Mouse (Mus musculus): ENCODE data around the gene Cblb. TPM values are rescaled to one million over a fixed set of nuclear protein-coding genes. Genes with fewer than 3 reads are reported as not detected.

The Cblb gene
- polyA plus RNA-seq, 1 experiment from 2014 or later: 10.6 TPM

GRCm38 (mm10) chr16:52194040-52194439 is 163.0 kb downstream of the Cblb start:
- whole genome bisulfite sequencing: 93% methylated on average over 5 of the region's 5 CpGs
- 0 out of 2 replicates have a peak, but pooled peaks cover 2% of the 10 kb centered on the region for H3K36me3 ChIP-seq (ENCODE audit: control insufficient read depth, insufficient read depth, low read length)
- ATAC-seq (replicated peaks; ENCODE audit: low FRiP score): no peak

GRCm38 (mm10) chr16:52194866-52195265 is 163.8 kb downstream of the Cblb start:
- Histone ChIP-seq H3K4me3 (ENCODE audit: low read depth, low read length) (no peak overlapping the region), H3K36me3 (ENCODE audit: control insufficient read depth, insufficient read depth, low read length) (0 out of 2 replicates have a peak, but pooled peaks cover 2% of the 10 kb centered on the region), H3K9ac (ENCODE audit: low read depth, low read length) (no peak overlapping the region), H3K27me3 (replicated peaks; ENCODE audit: control insufficient read depth, insufficient read depth, low read length) (no peaks in the 10 kb centered on the region), H3K9me3 (ENCODE audit: control insufficient read depth, low read length) (no peaks in the 10 kb centered on the region), H3K27ac (ENCODE audit: low read depth, low read length) (no peak overlapping the region), H3K4me2 (no peak overlapping the region), H3K4me1 (replicated peaks; ENCODE audit: control insufficient read depth, insufficient read depth, low read length) (no peaks in the 10 kb centered on the region)
- no peak for ATAC-seq (replicated peaks; ENCODE audit: low FRiP score)
- no peak for DNase-seq (ENCODE audit: low spot score)
- 91% methylated on average over 3 of the region's 3 CpGs for WGBS

More at GRCm38 (mm10) chr16:52194040-52194439, 163.0 kb downstream of the Cblb start:
- no peaks in the 10 kb centered on the region for H3K4me1 ChIP-seq (replicated peaks; ENCODE audit: control insufficient read depth, insufficient read depth, low read length)
- no peaks in the 10 kb centered on the region for H3K9me3 ChIP-seq (ENCODE audit: control insufficient read depth, low read length)
- H3K9ac ChIP-seq (ENCODE audit: low read depth, low read length): no peak overlapping the region
- no peak overlapping the region for H3K4me2 ChIP-seq
- DNase-seq (ENCODE audit: low spot score): no peak
- no peak overlapping the region for H3K4me3 ChIP-seq (ENCODE audit: low read depth, low read length)
- no peak overlapping the region for H3K27ac ChIP-seq (ENCODE audit: low read depth, low read length)
- H3K27me3 ChIP-seq (replicated peaks; ENCODE audit: control insufficient read depth, insufficient read depth, low read length): no peaks in the 10 kb centered on the region

- no peak overlapping the region for H3K9ac ChIP-seq (ENCODE audit: low read depth, low read length)
- no peaks in the 10 kb centered on the region for H3K9me3 ChIP-seq (ENCODE audit: control insufficient read depth, low read length)
- no peaks in the 10 kb centered on the region for H3K4me1 ChIP-seq (replicated peaks; ENCODE audit: control insufficient read depth, insufficient read depth, low read length)
- no peak overlapping the region for H3K27ac ChIP-seq (ENCODE audit: low read depth, low read length)
- DNase-seq (ENCODE audit: low spot score) (no peak), ATAC-seq (replicated peaks; ENCODE audit: low FRiP score) (no peak)
- no peak overlapping the region for H3K4me2 ChIP-seq
- no peak overlapping the region for H3K4me3 ChIP-seq (ENCODE audit: low read depth, low read length)
- peaks cover 4% of the 10 kb centered on the region; the same call in 1 of the 2 replicates for H3K36me3 ChIP-seq (ENCODE audit: control insufficient read depth, insufficient read depth, low read length)
- no peaks in the 10 kb centered on the region for H3K27me3 ChIP-seq (replicated peaks; ENCODE audit: control insufficient read depth, insufficient read depth, low read length)
- WGBS: 86% methylated on average over 7 of the region's 7 CpGs
Measured at GRCm38 (mm10) chr16:52200107-52200506, 169.1 kb downstream of the Cblb start.

- 91% methylated on average over 8 of the region's 8 CpGs for WGBS
- DNase-seq (ENCODE audit: low spot score): no peak
- ATAC-seq (replicated peaks; ENCODE audit: low FRiP score): no peak
- Histone ChIP-seq H3K9ac (ENCODE audit: low read depth, low read length) (no peak overlapping the region), H3K27me3 (replicated peaks; ENCODE audit: control insufficient read depth, insufficient read depth, low read length) (no peaks in the 10 kb centered on the region), H3K4me2 (no peak overlapping the region), H3K4me1 (replicated peaks; ENCODE audit: control insufficient read depth, insufficient read depth, low read length) (no peaks in the 10 kb centered on the region), H3K27ac (ENCODE audit: low read depth, low read length) (no peak overlapping the region), H3K36me3 (ENCODE audit: control insufficient read depth, insufficient read depth, low read length) (no peaks in the 10 kb centered on the region), H3K9me3 (ENCODE audit: control insufficient read depth, low read length) (no peaks in the 10 kb centered on the region), H3K4me3 (ENCODE audit: low read depth, low read length) (no peak overlapping the region)
Measured at GRCm38 (mm10) chr16:52210844-52211606, 180.0 kb downstream of the Cblb start.

- no peak overlapping the region for H3K4me2 ChIP-seq
- ATAC-seq (replicated peaks; ENCODE audit: low FRiP score): no peak
- H3K9ac ChIP-seq (ENCODE audit: low read depth, low read length): no peak overlapping the region
- no peaks in the 10 kb centered on the region for H3K27me3 ChIP-seq (replicated peaks; ENCODE audit: control insufficient read depth, insufficient read depth, low read length)
- no peak for DNase-seq (ENCODE audit: low spot score)
- no peak overlapping the region for H3K27ac ChIP-seq (ENCODE audit: low read depth, low read length)
- H3K4me1 ChIP-seq (replicated peaks; ENCODE audit: control insufficient read depth, insufficient read depth, low read length): no peaks in the 10 kb centered on the region
- no peaks in the 10 kb centered on the region for H3K9me3 ChIP-seq (ENCODE audit: control insufficient read depth, low read length)
- 22% methylated on average over 2 of the region's 2 CpGs for WGBS
- H3K4me3 ChIP-seq (ENCODE audit: low read depth, low read length): no peak overlapping the region
- no peaks in the 10 kb centered on the region for H3K36me3 ChIP-seq (ENCODE audit: control insufficient read depth, insufficient read depth, low read length)
Measured at GRCm38 (mm10) chr16:52219069-52219468, 188.0 kb downstream of the Cblb start.

GRCm38 (mm10) chr16:52222896-52223295 is 191.9 kb downstream of the Cblb start:
- Histone ChIP-seq H3K27ac (ENCODE audit: low read depth, low read length) (no peak overlapping the region), H3K9me3 (ENCODE audit: control insufficient read depth, low read length) (no peaks in the 10 kb centered on the region), H3K36me3 (ENCODE audit: control insufficient read depth, insufficient read depth, low read length) (no peaks in the 10 kb centered on the region), H3K4me1 (replicated peaks; ENCODE audit: control insufficient read depth, insufficient read depth, low read length) (no peaks in the 10 kb centered on the region), H3K4me3 (ENCODE audit: low read depth, low read length) (no peak overlapping the region), H3K4me2 (no peak overlapping the region), H3K27me3 (replicated peaks; ENCODE audit: control insufficient read depth, insufficient read depth, low read length) (no peaks in the 10 kb centered on the region), H3K9ac (ENCODE audit: low read depth, low read length) (no peak overlapping the region)
- ATAC-seq (replicated peaks; ENCODE audit: low FRiP score) (no peak), DNase-seq (ENCODE audit: low spot score) (no peak)
- WGBS: 69% methylated on average over 4 of the region's 4 CpGs

- Histone ChIP-seq H3K4me1 (replicated peaks; ENCODE audit: control insufficient read depth, insufficient read depth, low read length) (no peaks in the 10 kb centered on the region), H3K9me3 (ENCODE audit: control insufficient read depth, low read length) (no peaks in the 10 kb centered on the region), H3K27ac (ENCODE audit: low read depth, low read length) (no peak overlapping the region), H3K27me3 (replicated peaks; ENCODE audit: control insufficient read depth, insufficient read depth, low read length) (no peaks in the 10 kb centered on the region), H3K36me3 (ENCODE audit: control insufficient read depth, insufficient read depth, low read length) (no peaks in the 10 kb centered on the region), H3K4me2 (no peak overlapping the region), H3K9ac (ENCODE audit: low read depth, low read length) (no peak overlapping the region), H3K4me3 (ENCODE audit: low read depth, low read length) (no peak overlapping the region)
- ATAC-seq (replicated peaks; ENCODE audit: low FRiP score): no peak
- DNase-seq (ENCODE audit: low spot score): no peak
- WGBS: 71% methylated on average over 7 of the region's 7 CpGs
Measured at GRCm38 (mm10) chr16:52229446-52229845, 198.4 kb downstream of the Cblb start.

GRCm38 (mm10) chr16:52229930-52230329 is 198.9 kb downstream of the Cblb start:
- no peak overlapping the region for H3K9ac ChIP-seq (ENCODE audit: low read depth, low read length)
- no peaks in the 10 kb centered on the region for H3K9me3 ChIP-seq (ENCODE audit: control insufficient read depth, low read length)
- DNase-seq (ENCODE audit: low spot score) (no peak), ATAC-seq (replicated peaks; ENCODE audit: low FRiP score) (no peak)
- WGBS: 65% methylated on average over 2 of the region's 2 CpGs
- no peak overlapping the region for H3K4me2 ChIP-seq
- H3K36me3 ChIP-seq (ENCODE audit: control insufficient read depth, insufficient read depth, low read length): no peaks in the 10 kb centered on the region
- no peak overlapping the region for H3K4me3 ChIP-seq (ENCODE audit: low read depth, low read length)
- H3K27ac ChIP-seq (ENCODE audit: low read depth, low read length): no peak overlapping the region
- no peaks in the 10 kb centered on the region for H3K27me3 ChIP-seq (replicated peaks; ENCODE audit: control insufficient read depth, insufficient read depth, low read length)
- no peaks in the 10 kb centered on the region for H3K4me1 ChIP-seq (replicated peaks; ENCODE audit: control insufficient read depth, insufficient read depth, low read length)

GRCm38 (mm10) chr16:52242144-52242543 is 211.1 kb downstream of the Cblb start:
- Histone ChIP-seq H3K9me3 (ENCODE audit: control insufficient read depth, low read length) (no peaks in the 10 kb centered on the region), H3K4me3 (ENCODE audit: low read depth, low read length) (no peak overlapping the region), H3K27me3 (replicated peaks; ENCODE audit: control insufficient read depth, insufficient read depth, low read length) (no peaks in the 10 kb centered on the region), H3K4me1 (replicated peaks; ENCODE audit: control insufficient read depth, insufficient read depth, low read length) (no peaks in the 10 kb centered on the region), H3K27ac (ENCODE audit: low read depth, low read length) (no peak overlapping the region), H3K36me3 (ENCODE audit: control insufficient read depth, insufficient read depth, low read length) (no peaks in the 10 kb centered on the region), H3K4me2 (no peak overlapping the region), H3K9ac (ENCODE audit: low read depth, low read length) (no peak overlapping the region)
- ATAC-seq (replicated peaks; ENCODE audit: low FRiP score) (no peak), DNase-seq (ENCODE audit: low spot score) (no peak)
- WGBS: 84% methylated on average over 2 of the region's 2 CpGs

Data from liver, embryonic 11.5 days (tissue).